Mouse (Mus musculus) adrenal gland, postnatal 36 days (tissue): ENCODE results near the gene Slc35f1. TPM values are rescaled to one million over a fixed set of nuclear protein-coding genes. Genes with fewer than 3 reads are reported as not detected.

Experiments used
- DNase-seq, 2 experiments: peaks; one replicate each; pipeline ENCODE4 v3.0.0; 2021; ENCODE audit warnings: mixed read lengths in 1 of 2
- long read RNA-seq, 2 experiments: library from polyadenylated mRNA; stranded (forward); transcript quantifications; one replicate each; pipeline ENCODE4 v2.0.0; 2021; ENCODE audit warnings: borderline sequencing depth in 2 of 2
- total RNA-seq, 2 experiments: library from RNA; stranded (reverse); gene quantifications; 2 replicates each; pipeline ENCODE4 v1.2.3; 2021

The Slc35f1 gene
- under 1 TPM; 0.73 to 0.89 TPM for total RNA-seq
- long read RNA-seq, experiment 1, partial matches to known transcripts: 0 of 1 reads
- long read RNA-seq, experiment 1, other reads (novel, unspliced or antisense): 1 of 1 reads
- long read RNA-seq, experiment 2: 0 reads

DNA sequence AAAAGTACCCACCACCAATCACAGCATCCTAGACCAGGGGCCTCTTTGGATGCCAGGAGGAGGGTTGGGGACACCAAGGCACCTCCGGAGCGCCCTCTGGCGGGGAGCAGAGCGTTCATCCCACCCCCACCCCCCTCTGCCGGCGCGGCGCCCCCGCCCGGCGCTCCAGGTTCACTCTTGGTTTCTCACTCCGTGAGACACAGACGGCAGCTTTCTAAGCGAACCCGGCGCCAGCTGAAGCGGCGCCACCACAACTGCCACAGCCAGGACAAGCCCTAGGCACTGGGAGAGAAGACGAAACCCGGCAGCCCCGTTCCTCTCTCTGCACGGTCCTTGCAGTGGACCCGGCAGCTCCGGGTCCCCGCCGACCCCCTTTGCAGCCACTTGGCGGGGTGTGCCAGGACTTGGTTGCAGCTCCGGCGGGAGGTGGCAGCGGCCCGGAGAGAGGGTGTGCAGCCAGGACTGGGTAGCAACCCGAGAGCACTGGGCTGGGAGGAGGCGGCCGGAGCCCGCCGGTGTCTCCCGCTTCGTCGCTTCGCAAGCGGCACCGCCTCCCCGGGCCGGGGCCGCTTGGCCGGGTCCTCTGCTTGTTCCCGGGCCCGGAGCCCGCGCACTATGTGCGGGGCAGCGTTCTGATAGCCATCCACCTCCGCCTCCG is at the start of gene Slc35f1:
Gene Slc35f1 (plus strand): TSS at position 200 of the 658 bp plus-strand sequence.
- DNase-seq: peak; percentile 79 to 80

DNA sequence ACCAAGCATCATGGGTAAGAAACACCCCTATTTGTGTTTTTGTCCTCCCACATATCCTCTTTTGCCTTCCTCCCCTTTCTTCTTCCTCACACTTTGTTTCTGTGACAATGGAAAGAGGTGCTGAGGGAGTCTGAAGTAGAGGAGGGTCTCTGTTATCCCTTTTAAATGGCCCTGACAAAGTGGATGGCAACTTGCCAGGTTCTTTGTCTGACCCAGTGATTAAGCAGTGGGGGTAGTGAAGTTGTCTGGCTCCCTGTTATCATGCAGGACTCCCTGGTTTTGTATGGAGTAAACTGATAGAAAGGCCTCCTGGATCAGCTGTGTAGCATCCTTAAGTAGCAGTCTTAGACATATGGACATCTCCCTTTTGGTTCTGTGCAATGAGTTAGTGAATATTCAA is 19.1 kb upstream of the Slc35f1 start:
- DNase-seq: no peak

DNA sequence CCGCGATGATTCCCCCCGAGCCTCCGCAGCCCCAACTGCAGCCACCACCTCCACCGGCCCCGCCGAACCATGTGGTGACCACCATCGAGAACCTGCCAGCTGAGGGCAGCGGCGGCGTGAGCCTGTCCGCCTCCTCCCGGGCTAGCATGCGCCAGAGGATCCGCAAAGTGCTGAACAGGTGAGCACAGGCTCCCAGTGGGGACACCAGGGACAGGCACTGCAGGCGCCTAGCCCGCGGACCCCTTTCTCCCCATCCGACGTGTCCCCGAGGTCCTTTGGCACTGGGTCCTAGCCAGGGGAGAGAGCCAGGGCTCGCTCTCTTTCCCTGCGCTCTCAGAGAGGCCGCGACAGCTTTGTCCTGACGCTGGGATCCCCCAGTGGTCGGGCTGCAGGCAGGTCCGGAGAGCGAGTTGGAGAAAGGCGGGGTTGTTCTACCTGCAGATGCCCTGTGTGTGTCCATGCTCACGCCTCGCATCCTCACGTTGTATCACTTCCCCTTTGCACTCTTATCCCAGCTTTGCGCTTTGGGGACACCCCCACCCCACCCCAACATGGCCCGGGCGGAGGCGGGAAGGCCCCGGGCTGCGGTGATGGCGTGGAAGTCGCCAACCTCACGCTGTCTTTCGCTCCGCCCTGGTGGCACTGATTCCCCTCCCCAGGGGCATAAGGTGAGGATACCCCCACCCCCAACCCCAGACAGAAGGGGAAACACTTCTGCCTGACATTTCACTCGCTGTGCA is 829 bp downstream of the Slc35f1 start:
- peak in 1 of 2 experiments; percentile 15 for DNase-seq

DNA sequence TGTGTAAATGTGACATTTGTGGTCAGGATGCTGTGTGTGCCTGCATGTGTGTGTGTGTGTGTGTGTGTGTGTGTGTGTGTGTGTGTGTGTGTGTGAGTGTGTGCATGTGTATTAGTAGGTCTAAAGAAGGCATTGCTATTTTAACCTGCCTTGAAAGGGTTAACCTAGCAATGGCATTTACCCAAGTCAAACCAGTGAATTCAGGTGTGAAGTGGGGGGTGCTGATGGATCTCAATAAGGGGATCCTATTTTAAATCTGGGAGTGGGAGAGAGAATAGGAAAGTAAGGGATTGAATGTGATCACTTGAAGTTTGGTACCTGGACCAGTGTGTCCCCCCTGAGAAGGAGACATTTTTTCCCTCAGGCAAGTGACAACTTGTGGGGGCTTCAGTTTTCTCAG is 13.4 kb downstream of the Slc35f1 start:
- no peak for DNase-seq

DNA sequence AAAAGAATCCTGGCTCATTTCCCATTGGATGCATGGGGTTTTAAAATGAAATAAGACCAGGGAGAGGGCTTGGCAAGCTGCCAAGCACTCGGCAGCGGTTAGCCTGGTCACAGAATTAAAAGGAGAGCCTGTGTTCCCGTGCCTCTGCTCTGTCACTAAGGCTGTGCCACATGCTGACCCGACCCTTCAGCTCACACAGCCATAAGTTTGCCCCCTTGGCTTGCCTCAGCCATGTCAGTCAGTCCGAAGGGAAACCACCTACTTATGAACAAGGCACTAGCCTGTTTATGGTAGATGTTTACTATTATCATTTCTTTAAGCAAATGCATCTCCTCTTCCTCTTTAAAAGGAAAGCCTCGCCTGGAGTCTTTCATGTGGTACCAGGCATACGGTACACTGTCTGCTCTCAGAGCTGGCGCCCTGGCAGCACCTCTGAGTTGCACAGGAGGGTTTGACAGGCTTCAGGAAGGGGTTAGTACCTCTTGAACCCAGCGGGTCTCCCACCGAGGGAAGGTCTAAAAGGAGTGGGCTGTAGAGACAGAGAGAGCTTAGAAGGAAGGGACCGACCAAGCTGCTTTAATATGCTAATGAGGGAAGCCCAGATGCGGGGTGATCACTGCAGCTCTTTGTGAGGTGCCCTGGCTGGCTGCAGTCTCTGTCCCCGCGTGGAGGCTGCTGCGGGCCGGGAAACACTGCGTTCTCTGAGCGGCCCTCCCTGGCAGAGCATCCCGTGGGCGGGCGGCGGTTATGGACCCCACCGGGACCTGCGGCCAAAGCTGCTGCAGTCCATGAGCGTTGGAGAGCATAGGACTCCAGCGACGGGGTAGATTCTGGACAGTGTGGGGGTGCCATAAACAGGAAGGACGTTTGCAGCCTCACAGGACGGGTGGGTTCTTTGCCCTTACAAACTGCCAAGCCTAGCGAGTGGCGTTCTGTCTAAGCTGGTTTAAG is 14.0 kb downstream of the Slc35f1 start:
- peak; percentile 6 to 10 for DNase-seq

DNA sequence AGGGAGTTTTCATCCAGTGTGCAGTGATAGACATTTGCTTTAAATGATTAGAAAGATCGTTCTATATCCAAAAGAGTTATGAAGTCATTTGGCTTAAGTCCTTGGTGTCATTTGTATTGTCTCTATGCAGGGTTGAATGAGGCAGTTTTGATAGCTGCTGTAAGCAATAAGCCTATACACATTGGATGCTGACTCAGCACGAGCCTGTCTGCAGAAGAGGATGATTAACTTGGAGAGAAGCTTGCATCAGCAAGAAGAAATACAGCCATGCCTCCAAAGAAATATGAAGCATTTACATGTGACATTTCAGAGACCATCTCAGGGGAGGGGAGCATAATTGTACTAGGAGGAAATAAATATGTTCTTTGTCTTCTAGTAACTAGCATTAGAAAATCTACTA is 19.1 kb downstream of the Slc35f1 start:
- DNase-seq: no peak

DNA sequence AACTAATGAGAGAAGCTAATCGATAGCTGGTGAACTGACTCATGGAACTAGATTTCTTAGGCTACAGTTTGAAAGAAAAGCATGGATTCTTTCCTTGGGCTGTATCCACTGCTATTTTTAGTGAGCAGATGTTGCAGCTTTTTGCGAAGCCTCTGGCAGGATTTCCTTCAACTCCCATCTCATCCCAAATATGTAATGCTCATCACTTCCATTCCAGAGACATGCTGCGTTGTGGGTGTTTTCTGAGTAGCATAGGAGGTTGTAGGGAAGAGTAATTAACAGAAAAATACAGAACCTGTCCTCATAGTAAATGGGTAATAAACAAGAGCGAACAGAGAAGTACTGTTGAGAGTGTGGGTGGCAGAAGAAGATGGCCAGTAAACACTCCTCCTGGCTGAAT is 21.8 kb downstream of the Slc35f1 start:
- no peak for DNase-seq

DNA sequence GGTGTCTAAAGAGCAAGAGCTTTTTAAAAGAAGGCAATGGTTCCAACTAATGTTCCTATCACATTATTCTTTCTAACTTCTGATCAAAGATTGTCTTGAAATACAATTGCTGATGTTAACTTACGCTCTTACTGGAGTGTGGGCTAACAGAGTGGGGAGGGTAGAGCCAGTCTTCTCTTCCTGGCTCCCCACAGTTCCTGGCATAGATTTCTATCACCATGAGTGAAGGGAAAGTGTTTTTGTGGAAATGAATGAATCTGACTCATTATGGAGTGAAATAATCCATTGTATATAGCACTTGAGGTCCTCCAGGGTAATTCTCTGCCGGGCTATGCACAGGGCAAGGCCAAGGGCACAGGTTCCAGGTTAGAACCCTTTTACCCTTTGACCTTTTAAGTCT is 24.2 kb downstream of the Slc35f1 start:
- DNase-seq: no peak

DNA sequence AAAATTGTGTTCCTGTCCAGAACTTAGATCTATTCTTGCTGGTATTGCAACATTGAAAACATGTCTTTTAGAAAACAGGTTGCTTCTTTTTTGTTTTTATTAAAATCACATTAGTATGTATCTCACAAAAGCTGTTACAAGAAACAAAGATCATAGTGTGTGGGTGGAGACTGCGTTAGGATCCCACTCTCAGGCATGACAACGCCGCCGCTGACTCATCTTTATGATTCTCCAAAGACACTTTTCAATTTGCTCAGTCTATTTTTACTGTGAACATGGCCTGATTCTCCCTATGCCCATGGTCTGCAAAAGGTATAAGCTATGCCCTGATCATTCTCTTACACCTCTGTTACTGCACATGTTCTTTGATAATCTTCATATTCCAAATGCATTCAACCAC is 24.8 kb downstream of the Slc35f1 start:
- DNase-seq: no peak

DNA sequence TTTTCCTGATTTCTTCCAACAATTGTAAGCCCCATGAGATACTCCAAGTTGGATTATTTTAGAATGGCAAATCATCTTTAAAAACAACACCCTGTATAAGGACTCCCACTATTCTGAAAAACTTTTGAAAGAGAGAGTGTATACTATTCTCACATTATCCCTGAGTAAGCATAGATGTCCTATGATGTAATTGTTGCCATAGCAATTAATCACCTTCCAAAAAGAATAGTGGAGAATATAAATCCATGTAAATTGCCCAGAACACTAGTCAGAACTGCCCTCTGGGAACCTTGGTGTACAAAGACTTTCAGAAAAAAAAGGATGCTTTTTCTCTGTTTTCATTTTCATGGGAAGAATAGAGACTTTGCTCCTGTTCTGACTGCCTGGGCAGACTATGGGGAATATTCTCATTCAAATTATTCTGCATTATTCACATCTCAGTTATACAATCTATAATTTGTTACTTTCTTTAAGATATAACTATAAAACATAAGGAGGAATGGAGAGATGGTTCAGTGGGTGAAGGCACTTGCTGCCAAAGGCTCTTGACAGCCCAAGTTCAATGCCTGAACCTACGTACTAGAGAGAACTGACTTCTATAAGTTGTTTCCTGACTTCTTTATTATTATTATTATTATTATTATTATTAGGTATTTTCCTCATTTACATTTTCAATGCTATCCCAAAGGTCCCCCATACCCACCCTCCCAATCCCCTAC is 28.0 kb downstream of the Slc35f1 start:
- no peak for DNase-seq

DNA sequence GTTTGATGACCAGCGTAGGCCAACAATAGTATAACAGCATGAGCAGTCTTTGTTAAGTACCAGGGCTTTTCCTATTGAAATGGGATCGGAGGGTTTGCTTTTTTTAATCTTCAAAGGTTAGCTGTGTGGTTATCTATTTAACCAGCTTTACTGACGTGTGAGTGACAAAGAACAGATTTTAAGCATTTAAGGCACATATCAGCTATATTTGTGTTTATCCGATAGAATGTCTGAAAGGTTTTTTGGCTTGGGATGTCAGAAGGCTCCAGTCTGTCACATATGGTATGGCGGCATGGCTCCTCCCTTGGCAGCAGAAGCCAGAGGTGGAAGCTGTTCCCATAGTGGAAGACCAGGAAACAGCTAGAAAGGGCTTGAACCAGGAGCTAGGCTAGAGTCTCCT is 36.3 kb downstream of the Slc35f1 start:
- no peak for DNase-seq

DNA sequence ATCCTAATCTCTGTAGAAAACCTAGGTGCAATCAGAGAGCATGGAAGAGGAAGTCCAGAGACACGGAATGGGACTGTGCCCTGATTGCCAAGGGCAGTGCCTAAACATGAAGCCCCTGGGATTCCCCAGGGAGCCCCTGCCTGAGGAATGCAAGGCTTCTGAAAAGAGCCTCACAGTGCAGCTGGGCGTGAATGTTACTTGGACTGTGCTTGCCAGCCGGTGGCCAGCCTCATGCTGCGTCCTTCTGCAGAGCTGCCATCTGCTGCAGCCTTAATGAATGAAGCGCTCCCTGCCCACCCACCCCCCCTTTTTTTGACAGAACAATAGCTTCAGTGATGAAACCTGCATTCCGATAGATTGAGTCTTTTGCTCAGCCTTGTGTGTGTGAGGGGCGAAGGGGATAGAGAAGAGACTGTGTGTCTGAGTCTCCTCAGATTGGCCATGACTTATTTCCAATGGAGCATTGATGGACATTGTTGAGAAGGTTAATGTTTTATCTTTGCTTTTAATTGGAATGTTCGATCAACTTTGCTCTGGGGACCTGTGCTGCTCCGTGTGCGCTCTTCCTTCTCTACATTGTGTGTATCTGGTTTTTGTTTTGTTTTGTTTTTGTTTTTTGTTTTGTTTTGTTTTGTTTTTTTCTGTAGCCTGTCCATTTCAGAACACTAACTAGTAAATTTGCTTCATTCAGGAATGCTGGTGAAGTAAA is 52.5 kb downstream of the Slc35f1 start:
- no peak for DNase-seq

DNA sequence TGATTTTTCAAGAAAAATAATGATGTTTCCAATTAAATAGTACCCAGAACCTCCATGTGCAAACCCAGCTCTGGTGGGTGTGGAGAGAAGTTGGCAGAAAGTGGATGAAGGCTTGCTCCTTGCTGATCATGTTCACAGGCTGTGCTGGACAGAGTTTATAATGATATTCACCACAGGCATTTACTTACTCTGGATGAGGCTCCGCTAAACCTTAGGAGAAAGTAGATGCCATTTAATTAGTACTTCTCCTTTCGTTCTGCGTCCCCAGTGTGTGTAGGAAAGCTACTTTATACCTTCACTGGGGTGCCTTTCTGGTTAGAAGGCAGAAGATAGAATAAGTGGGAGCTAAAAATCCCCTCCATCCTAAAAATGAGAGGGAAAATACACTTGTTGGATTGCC is 53.5 kb downstream of the Slc35f1 start:
- no peak for DNase-seq

DNA sequence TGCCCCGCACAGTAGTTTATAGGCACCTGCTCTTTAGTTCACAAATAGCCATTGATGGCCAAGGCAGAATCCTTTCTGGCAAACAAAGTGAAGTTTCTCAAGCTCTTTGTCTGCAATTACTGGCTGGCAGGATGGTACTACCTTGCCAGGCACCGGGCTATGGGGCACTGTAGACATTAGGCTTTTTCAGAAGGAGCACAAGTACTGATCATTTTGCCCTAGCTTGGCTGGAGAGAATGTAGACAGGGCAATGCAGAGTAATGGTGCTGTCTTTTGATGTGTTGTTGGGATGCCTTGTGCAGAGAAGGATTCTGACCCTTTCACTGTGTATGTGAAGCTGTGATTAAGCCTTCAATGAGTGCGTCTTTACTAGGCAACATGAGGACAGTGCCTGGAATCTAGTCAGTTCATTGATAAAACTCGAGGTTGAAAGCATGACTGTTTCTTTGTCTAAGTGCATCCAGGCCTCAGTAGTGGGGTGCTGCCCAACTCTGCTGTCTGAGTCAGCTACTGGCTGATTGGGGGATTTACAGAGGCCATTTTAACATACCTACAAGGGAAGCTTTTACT is 57.8 kb downstream of the Slc35f1 start:
- no peak for DNase-seq

DNA sequence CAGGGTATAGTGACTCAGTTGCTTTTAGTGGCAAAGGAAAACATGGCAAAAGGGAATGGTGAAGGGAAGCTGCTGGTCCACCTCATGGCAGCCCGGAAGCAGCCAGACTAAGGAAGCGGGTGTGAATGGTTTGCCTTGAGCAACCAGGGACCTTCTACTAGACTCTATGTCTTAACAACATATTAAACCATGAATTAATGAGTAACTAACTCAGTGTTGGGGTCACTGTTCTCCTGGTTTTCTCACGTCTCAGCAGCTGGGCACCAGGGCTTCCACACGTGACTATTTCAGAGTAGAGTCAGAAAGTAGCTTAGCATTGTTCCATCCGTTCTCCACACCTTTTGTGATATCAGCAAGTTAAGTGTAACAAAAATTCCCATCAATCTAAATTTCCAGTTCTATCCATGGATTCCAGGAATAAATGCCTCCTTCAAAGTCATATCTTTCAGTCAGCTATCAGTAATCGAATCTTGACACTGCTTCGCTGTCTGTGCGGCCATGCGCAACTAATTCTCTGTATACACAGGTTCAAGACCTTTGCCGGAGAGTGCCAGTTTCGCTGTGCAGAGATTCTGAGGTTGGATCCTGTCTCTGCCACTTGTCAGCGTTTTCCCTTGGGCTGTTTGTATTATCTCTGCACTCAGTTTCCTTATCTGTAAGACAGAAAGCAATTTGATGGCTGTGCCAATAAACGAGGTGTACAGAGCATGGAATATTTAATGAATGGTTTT is 65.8 kb downstream of the Slc35f1 start:
- no peak for DNase-seq

DNA sequence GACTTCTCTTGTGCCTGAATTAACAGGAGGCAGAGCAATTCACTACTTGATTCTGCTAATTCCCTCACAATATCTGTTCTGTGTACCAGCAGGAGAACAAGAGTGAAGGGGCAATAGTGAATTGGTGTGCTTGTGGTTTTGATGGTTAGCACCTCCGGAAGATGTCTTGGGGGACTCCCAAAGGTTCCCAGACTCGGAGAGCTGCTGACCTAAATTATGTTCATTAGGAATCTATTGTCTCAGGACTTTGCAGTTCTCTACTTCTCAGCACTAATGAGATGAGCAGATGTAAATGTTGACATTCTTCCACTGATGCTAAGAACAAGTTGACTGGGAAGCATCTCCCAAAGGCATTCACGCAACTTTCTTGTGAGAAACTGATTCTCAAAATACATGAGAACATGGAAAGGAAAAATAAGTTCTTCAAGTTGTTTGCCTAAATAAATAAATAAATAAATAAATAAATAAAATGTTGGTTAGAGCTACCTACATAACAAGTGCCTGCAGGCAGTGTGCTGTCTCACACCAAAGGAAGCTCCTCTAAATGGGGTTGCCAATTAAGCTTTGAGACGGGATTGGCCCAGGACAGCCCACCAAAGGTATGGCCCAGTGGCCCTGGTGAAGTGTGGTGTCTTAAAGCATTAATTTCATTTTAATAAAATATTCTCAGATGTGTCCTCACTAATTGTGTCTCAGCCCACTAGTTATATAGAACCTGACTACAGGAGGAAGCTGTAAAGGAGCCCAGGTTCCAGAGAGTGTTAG is 67.3 kb downstream of the Slc35f1 start:
- DNase-seq: no peak

DNA sequence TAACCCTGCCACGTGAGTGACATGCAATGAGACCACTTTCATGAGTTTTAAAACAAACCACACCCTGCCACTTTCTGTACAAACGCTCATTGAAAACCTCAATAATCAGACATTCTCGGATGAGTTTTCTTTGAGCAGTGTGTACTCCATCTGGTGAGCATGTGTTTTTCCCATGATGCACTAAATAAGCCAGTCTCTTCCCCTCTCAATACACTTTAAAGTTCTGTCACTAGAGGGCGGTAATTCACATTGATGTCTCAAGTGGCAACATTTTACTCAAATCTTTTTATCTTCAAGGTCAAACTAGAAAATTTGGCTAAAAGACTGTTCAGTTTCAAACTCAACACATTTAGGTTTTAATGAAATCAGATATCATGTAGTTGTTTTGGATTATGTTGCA is 68.3 kb downstream of the Slc35f1 start:
- DNase-seq: peak in 1 of 2 experiments; percentile 5

DNA sequence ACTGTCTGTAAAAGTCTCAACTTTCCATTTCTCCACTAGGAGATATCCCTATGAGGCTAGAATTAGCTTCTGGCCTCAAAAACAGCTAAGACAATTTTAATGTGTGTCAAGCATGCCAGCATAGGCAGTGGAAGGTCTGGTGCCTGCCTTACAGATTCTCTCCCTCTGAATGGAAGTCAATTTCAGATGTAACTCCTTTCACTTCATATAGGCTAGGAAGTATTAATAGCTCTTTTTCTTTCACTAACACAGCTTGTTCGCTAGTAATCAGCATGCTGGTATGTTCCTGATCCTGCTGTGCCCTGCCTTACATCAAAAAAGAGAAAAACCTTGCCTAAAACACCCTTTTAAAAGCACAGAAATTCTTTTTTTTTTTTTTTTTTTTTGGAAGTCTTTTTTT is 70.2 kb downstream of the Slc35f1 start:
- no peak for DNase-seq

DNA sequence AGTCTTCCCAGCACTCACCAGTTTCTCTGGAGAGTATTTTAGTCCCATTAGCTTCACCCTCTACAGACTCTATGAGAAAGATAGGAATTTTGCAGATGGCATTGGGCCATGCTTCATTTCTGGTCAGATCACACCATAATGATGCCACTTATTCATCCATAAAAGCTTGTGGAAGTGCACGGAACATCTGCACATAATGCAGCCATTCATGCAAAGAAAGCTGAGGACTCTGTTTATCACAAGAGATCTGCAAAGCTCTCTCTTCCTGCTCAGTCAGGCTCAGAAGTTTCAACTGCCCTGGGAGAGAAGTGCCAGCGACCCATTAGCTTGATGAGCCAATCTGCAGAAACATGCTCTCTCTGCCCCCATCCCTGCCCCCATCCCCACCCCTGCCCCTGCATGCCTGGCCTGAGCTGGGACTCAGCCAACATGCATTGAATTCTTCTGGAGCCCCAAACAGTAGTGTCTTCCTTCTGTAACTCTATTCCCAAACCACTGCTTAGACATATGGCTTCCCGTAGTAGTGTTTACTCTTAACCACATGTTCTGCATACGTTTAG is 89.7 kb downstream of the Slc35f1 start:
- DNase-seq: no peak
